In the genomic region with DNA sequence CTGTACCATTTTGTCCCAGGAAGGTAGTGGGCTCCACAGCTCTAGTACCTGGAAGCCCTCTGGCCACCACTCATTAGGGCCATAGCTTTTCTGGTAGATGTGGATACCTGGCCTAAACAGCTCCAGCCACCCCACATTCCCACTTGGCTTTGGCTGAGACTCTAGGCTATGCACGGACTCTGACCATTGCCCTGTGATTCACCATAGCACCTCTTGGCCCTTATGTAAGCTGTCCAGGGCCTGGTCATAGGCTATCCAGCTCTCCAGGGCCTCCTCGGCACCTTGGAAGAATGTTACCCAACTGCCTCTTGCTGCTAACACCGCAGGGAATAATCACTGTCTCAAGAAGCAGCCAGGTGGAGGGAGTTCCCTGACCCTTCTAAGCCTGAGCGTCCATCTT, we compare ENCODE assay signal across 25 mouse cellular contexts. TPM values are rescaled to one million over a fixed set of nuclear protein-coding genes. Genes with fewer than 3 reads are reported as not detected.
DNase-seq lines count a peak whose midpoint lies in the region; ATAC-seq and TF ChIP-seq lines count a peak whose summit lies in the region.
"Had no signal": no experiment of that assay in that cellular context is flagged by ENCODE, and none has a peak within 500 bp of the region (broad histone marks: within the 10 kb centered on the region; RNA-seq: fewer than 3 reads in every experiment).

No protein-coding gene starts in this region.

- no peaks in the 10 kb centered on the region for H3K27me3 ChIP-seq in kidney, embryonic 15.5 days
- no peaks in the 10 kb centered on the region for H3K27me3 ChIP-seq in liver, embryonic 13.5 days
- H3K27me3 ChIP-seq in liver, embryonic 12.5 days (replicated peaks), result no peaks in the 10 kb centered on the region
- no peaks in the 10 kb centered on the region for H3K27me3 ChIP-seq in kidney, postnatal 0 days (ENCODE audit: insufficient read depth, low read length)
- H3K27me3 ChIP-seq: heart, embryonic 15.5 days; limb, embryonic 13.5 days; midbrain, embryonic 15.5 days; Patski had no signal

- H3K4me3 ChIP-seq in kidney, embryonic 15.5 days (replicated peaks), result no peak overlapping the region
- no peak overlapping the region for H3K4me3 ChIP-seq in liver, embryonic 13.5 days (replicated peaks)
- H3K4me3 ChIP-seq in liver, embryonic 12.5 days, result no peak overlapping the region
- no peak overlapping the region for H3K4me3 ChIP-seq in kidney, postnatal 0 days (replicated peaks; ENCODE audit: low read depth, low read length)
- H3K4me3 ChIP-seq: erythroblast, embryonic 14.5 days; forebrain, embryonic 12.5 days; heart, adult 2 months; heart, embryonic 15.5 days; layer of hippocampus, adult 2 months; limb, embryonic 13.5 days; midbrain, embryonic 10.5 days; midbrain, embryonic 15.5 days; neural tube, embryonic 15.5 days had no signal

- peaks cover 63% of the 10 kb centered on the region for H3K4me1 ChIP-seq in kidney, embryonic 15.5 days
- H3K4me1 ChIP-seq in liver, embryonic 13.5 days (replicated peaks), result peaks cover 91% of the 10 kb centered on the region
- peaks cover 83% of the 10 kb centered on the region for H3K4me1 ChIP-seq in liver, embryonic 12.5 days
- H3K4me1 ChIP-seq in kidney, postnatal 0 days (replicated peaks; ENCODE audit: insufficient read depth, low read length), result peaks cover 45% of the 10 kb centered on the region

- 90% methylated on average over 4 of the region's 4 CpGs for WGBS in kidney, embryonic 15.5 days
- 89% methylated on average over 4 of the region's 4 CpGs for WGBS in liver, embryonic 13.5 days (ENCODE audit: insufficient replicate concordance)
- WGBS in liver, embryonic 12.5 days (ENCODE audit: insufficient replicate concordance), result 87% methylated on average over 4 of the region's 4 CpGs
- 88% methylated on average over 4 of the region's 4 CpGs for WGBS in kidney, postnatal 0 days

- no peak overlapping the region for H3K4me2 ChIP-seq in kidney, embryonic 15.5 days
- no peak overlapping the region for H3K4me2 ChIP-seq in liver, embryonic 13.5 days
- H3K4me2 ChIP-seq in liver, embryonic 12.5 days, result no peak overlapping the region
- no peak overlapping the region for H3K4me2 ChIP-seq in kidney, postnatal 0 days (ENCODE audit: low read length)
- H3K4me2 ChIP-seq: forebrain, embryonic 12.5 days; heart, embryonic 15.5 days; limb, embryonic 13.5 days; midbrain, embryonic 15.5 days; neural tube, embryonic 15.5 days had no signal

- no peaks in the 10 kb centered on the region for H3K9me3 ChIP-seq in kidney, embryonic 15.5 days (replicated peaks)
- H3K9me3 ChIP-seq in liver, embryonic 13.5 days (replicated peaks), result no peaks in the 10 kb centered on the region
- H3K9me3 ChIP-seq in liver, embryonic 12.5 days (replicated peaks), result no peaks in the 10 kb centered on the region
- H3K9me3 ChIP-seq in kidney, postnatal 0 days (replicated peaks; ENCODE audit: low read length), result no peaks in the 10 kb centered on the region
- H3K9me3 ChIP-seq: forebrain, embryonic 12.5 days; heart, embryonic 15.5 days; limb, embryonic 13.5 days; midbrain, embryonic 10.5 days; midbrain, embryonic 15.5 days; neural tube, embryonic 15.5 days had no signal

- no peak overlapping the region for H3K27ac ChIP-seq in kidney, embryonic 15.5 days
- 0 out of 2 replicates have a peak overlapping the region, but pooled peaks have one; percentile 2 for H3K27ac ChIP-seq in liver, embryonic 13.5 days
- H3K27ac ChIP-seq in liver, embryonic 12.5 days, result no peak overlapping the region
- H3K27ac ChIP-seq in kidney, postnatal 0 days, result no peak overlapping the region
- H3K27ac ChIP-seq: forebrain, embryonic 12.5 days; heart, adult 2 months; heart, embryonic 15.5 days; layer of hippocampus, adult 2 months; limb, embryonic 13.5 days; midbrain, embryonic 10.5 days; midbrain, embryonic 15.5 days; neural tube, embryonic 15.5 days had no signal

- no peaks in the 10 kb centered on the region; the same call in 1 of the 2 replicates for H3K36me3 ChIP-seq in kidney, embryonic 15.5 days
- peaks cover 51% of the 10 kb centered on the region for H3K36me3 ChIP-seq in liver, embryonic 13.5 days
- H3K36me3 ChIP-seq in liver, embryonic 12.5 days, result peaks cover 65% of the 10 kb centered on the region
- H3K36me3 ChIP-seq in kidney, postnatal 0 days (ENCODE audit: insufficient read depth, low read length), result no peaks in the 10 kb centered on the region
- H3K36me3 ChIP-seq: forebrain, embryonic 12.5 days; heart, embryonic 15.5 days; midbrain, embryonic 10.5 days; midbrain, embryonic 15.5 days; neural tube, embryonic 15.5 days had no signal

- H3K9ac ChIP-seq in kidney, embryonic 15.5 days, result no peak overlapping the region
- H3K9ac ChIP-seq in liver, embryonic 13.5 days, result no peak overlapping the region
- H3K9ac ChIP-seq in liver, embryonic 12.5 days, result no peak overlapping the region
- H3K9ac ChIP-seq in kidney, postnatal 0 days (ENCODE audit: low read depth, low read length), result no peak overlapping the region
- H3K9ac ChIP-seq: forebrain, embryonic 12.5 days; forebrain, postnatal 0 days; heart, embryonic 15.5 days; limb, embryonic 13.5 days; midbrain, embryonic 15.5 days; neural tube, embryonic 15.5 days had no signal

- DNase-seq in kidney, adult 11 months, result peak; percentile 91
- DNase-seq in liver, embryonic 13.5 days, result no peak
- DNase-seq in kidney, postnatal 0 days (ENCODE audit: low spot score), result no peak
- peak; percentile 78 to 93 for DNase-seq in kidney, postnatal 36 days
- no peak for DNase-seq in left cerebral cortex, adult 11 months (ENCODE audit: low spot score)
- DNase-seq: adrenal gland, postnatal 10 days; cerebellum, adult 11-12 months; cerebellum, adult 9-11 months; forebrain, postnatal 0 days; heart, adult 2 months; retina, postnatal 1 day; right cerebral cortex, postnatal 14 days; thymus, postnatal 4 days had no signal

- TF ChIP-seq CTCF in kidney, postnatal 0 days (IDR thresholded peaks at IDR 0.05; ENCODE audit: low read depth), result no peak

- no peak for ATAC-seq in kidney, embryonic 15.5 days (replicated peaks; ENCODE audit: low FRiP score)
- ATAC-seq in liver, embryonic 13.5 days (ENCODE audit: low read depth), result no peak
- ATAC-seq in liver, embryonic 12.5 days, result no peak
- ATAC-seq in kidney, postnatal 0 days (replicated peaks; ENCODE audit: low FRiP score, low read depth), result peak; percentile 41; the same call in 1 of the 2 replicates
- ATAC-seq: forebrain, postnatal 0 days; hindbrain, embryonic 16.5 days; midbrain, embryonic 15.5 days; Patski had no signal

RNA-seq across cellular contexts. Expression of gene Piezo1, which starts 22.0 kb away (rescaled TPM):
- polyA plus RNA-seq in kidney, embryonic 15.5 days (2015; fragmentation: Nextera tagmentation; extraction: Ambion mirVana), result 13.2 and 17.8 TPM in 2 replicates
- polyA plus RNA-seq in liver, embryonic 13.5 days (2015; fragmentation: Nextera tagmentation; extraction: Ambion mirVana), result 13.9 and 14.2 TPM in 2 replicates
- polyA plus RNA-seq in liver, embryonic 12.5 days (2016; fragmentation: Nextera tagmentation; extraction: Ambion mirVana), result 21.7 and 24.4 TPM in 2 replicates
- polyA plus RNA-seq in kidney, postnatal 0 days (2015; fragmentation: Nextera tagmentation; extraction: Ambion mirVana), result 12.5 and 14.9 TPM in 2 replicates

RNA-seq across cellular contexts. Expression of gene Cdt1, which starts 38.7 kb away (rescaled TPM):
- 40.8 and 50.4 TPM in 2 replicates for polyA plus RNA-seq in kidney, embryonic 15.5 days (2015; fragmentation: Nextera tagmentation; extraction: Ambion mirVana)
- 60.6 and 64.3 TPM in 2 replicates for polyA plus RNA-seq in liver, embryonic 13.5 days (2015; fragmentation: Nextera tagmentation; extraction: Ambion mirVana)
- polyA plus RNA-seq in liver, embryonic 12.5 days (2016; fragmentation: Nextera tagmentation; extraction: Ambion mirVana), result 65.7 and 66.8 TPM in 2 replicates
- 21.2 and 24.7 TPM in 2 replicates for polyA plus RNA-seq in kidney, postnatal 0 days (2015; fragmentation: Nextera tagmentation; extraction: Ambion mirVana)

RNA-seq across cellular contexts. Expression of gene Aprt, which starts 47.5 kb away (rescaled TPM):
- 333 and 353 TPM in 2 replicates for polyA plus RNA-seq in kidney, embryonic 15.5 days (2015; fragmentation: Nextera tagmentation; extraction: Ambion mirVana)
- 198 and 218 TPM in 2 replicates for polyA plus RNA-seq in liver, embryonic 13.5 days (2015; fragmentation: Nextera tagmentation; extraction: Ambion mirVana)
- polyA plus RNA-seq in liver, embryonic 12.5 days (2016; fragmentation: Nextera tagmentation; extraction: Ambion mirVana), result 226 and 253 TPM in 2 replicates
- polyA plus RNA-seq in kidney, postnatal 0 days (2015; fragmentation: Nextera tagmentation; extraction: Ambion mirVana), result 354 and 392 TPM in 2 replicates

RNA-seq across cellular contexts. Expression of gene Ctu2, which starts 53.2 kb away (rescaled TPM):
- 48.6 and 55.7 TPM in 2 replicates for polyA plus RNA-seq in kidney, embryonic 15.5 days (2015; fragmentation: Nextera tagmentation; extraction: Ambion mirVana)
- polyA plus RNA-seq in liver, embryonic 13.5 days (2015; fragmentation: Nextera tagmentation; extraction: Ambion mirVana), result 26.7 and 29.3 TPM in 2 replicates
- polyA plus RNA-seq in liver, embryonic 12.5 days (2016; fragmentation: Nextera tagmentation; extraction: Ambion mirVana), result 37.1 and 38.7 TPM in 2 replicates
- 44.5 and 45.6 TPM in 2 replicates for polyA plus RNA-seq in kidney, postnatal 0 days (2015; fragmentation: Nextera tagmentation; extraction: Ambion mirVana)

RNA-seq across cellular contexts. Expression of gene Rnf166, which starts 53.3 kb away (rescaled TPM):
- 37.7 and 39.8 TPM in 2 replicates for polyA plus RNA-seq in kidney, embryonic 15.5 days (2015; fragmentation: Nextera tagmentation; extraction: Ambion mirVana)
- 12.2 and 13.7 TPM in 2 replicates for polyA plus RNA-seq in liver, embryonic 13.5 days (2015; fragmentation: Nextera tagmentation; extraction: Ambion mirVana)
- 16.6 and 17.3 TPM in 2 replicates for polyA plus RNA-seq in liver, embryonic 12.5 days (2016; fragmentation: Nextera tagmentation; extraction: Ambion mirVana)
- 44.0 and 44.5 TPM in 2 replicates for polyA plus RNA-seq in kidney, postnatal 0 days (2015; fragmentation: Nextera tagmentation; extraction: Ambion mirVana)

Comparison
In these comparisons a context has a peak if more than half of its experiments do, and no peak if none do; other contexts are left out.
1. DNase-seq: peak in kidney, adult 11 months (single experiment) and kidney, postnatal 36 days (2 of 2); none in liver, embryonic 13.5 days (single experiment), kidney, postnatal 0 days (single experiment) and left cerebral cortex, adult 11 months (single experiment).